Mouse (Mus musculus) MEL (cell line): Measurements from ENCODE around the gene Ncf1.

ENCODE experiments used
- CTCF ChIP-seq, 3 experiments: IDR thresholded peaks in 2 of 3; conservative IDR thresholded peaks in 1 of 3; 2 replicates each; pipeline ENCODE4 v1.5.1; 2011 to 2012; ENCODE audit warnings: low read length in 3 of 3, low read depth in 2 of 3, mild to moderate bottlenecking in 2 of 3, improper control_type of control experiment in 1 of 3, inconsistent platforms in 1 of 3, mixed read lengths in 1 of 3, moderate library complexity in 1 of 3; ENCODE audit not compliant: control insufficient read depth in 1 of 3, insufficient read depth in 1 of 3, poor library complexity in 1 of 3, severe bottlenecking in 1 of 3
- ELF1 ChIP-seq: IDR thresholded peaks from 2 replicates; pipeline ENCODE4 v1.6.1; 2014; ENCODE audit warnings: low read depth, mild to moderate bottlenecking, inconsistent platforms, low read length, improper control_type of control experiment, moderate library complexity
- MAFK ChIP-seq: IDR thresholded peaks from 2 replicates; pipeline ENCODE4 v1.6.1; 2011; ENCODE audit warnings: low read depth, mild to moderate bottlenecking, low read length, improper control_type of control experiment, borderline replicate concordance
- MEF2A ChIP-seq: IDR thresholded peaks from 2 replicates; pipeline ENCODE4 v1.6.1; 2014; ENCODE audit warnings: low read depth, mild to moderate bottlenecking, inconsistent platforms, low read length, improper control_type of control experiment; ENCODE audit not compliant: poor library complexity, insufficient replicate concordance, severe bottlenecking; ENCODE audit errors: extremely low read depth
- POLR2A ChIP-seq, 2 experiments: IDR thresholded peaks; 2 replicates each; pipeline ENCODE4 v1.6.1; 2011 to 2012; ENCODE audit warnings: low read length in 2 of 2, mild to moderate bottlenecking in 2 of 2, control low read depth in 1 of 2, improper control_type of control experiment in 1 of 2, low read depth in 1 of 2, moderate library complexity in 1 of 2; ENCODE audit not compliant: control insufficient read depth in 1 of 2, insufficient read depth in 1 of 2, poor library complexity in 1 of 2
- USF1 ChIP-seq: IDR thresholded peaks from 2 replicates; pipeline ENCODE4 v1.6.1; 2014; ENCODE audit warnings: low read depth, mild to moderate bottlenecking, inconsistent platforms, low read length, improper control_type of control experiment, moderate library complexity

- TF ChIP-seq MEF2A (no peak), CTCF (IDR thresholded peaks at IDR 0.05 in 2 of 3, conservative IDR thresholded peaks at IDR 0.05 in 1 of 3; ENCODE audit: control insufficient read depth in 1 of 3, insufficient read depth in 1 of 3, low read depth in 2 of 3, low read length in 3 of 3, poor library complexity in 1 of 3, severe bottlenecking in 1 of 3) (no peak), USF1 (no peak), ELF1 (no peak), POLR2A (IDR thresholded peaks at IDR 0.05; ENCODE audit: control insufficient read depth in 1 of 2, insufficient read depth in 1 of 2, low read depth in 1 of 2, low read length in 2 of 2, poor library complexity in 1 of 2) (no peak), MAFK (no peak)
Observed at GRCm38 (mm10) chr5:134250601-134251000, 21.2 kb upstream of the Ncf1 start.
